Mouse (Mus musculus): ENCODE measurements around the gene Dpf2.
A peak's percentile ranks its signal among the peaks of the same experiment; 100 is the strongest.

The Dpf2 gene

GRCm38 (mm10) chr19:5913007-5913719 is at the start of gene Dpf2:
Gene Dpf2 (minus strand): TSS chr19:5913010.
- no peak for DNase-seq

- DNase-seq: no peak
Observed at GRCm38 (mm10) chr19:5957371-5957770, 44.6 kb upstream of the Dpf2 start.

GRCm38 (mm10) chr19:5956685-5957084 is 43.9 kb upstream of the Dpf2 start:
- DNase-seq: peak; percentile 90

GRCm38 (mm10) chr19:5955704-5956670 is 43.2 kb upstream of the Dpf2 start:
- DNase-seq: peak; percentile 81

- no peak for DNase-seq
Observed at GRCm38 (mm10) chr19:5954936-5955335, 42.1 kb upstream of the Dpf2 start.

GRCm38 (mm10) chr19:5954031-5954710 is 41.4 kb upstream of the Dpf2 start:
- peak; percentile 64 for DNase-seq

- DNase-seq: no peak
Observed at GRCm38 (mm10) chr19:5953201-5953770, 40.5 kb upstream of the Dpf2 start.

- peak; percentile 75 for DNase-seq
Observed at GRCm38 (mm10) chr19:5952071-5952691, 39.4 kb upstream of the Dpf2 start.

GRCm38 (mm10) chr19:5951631-5952030 is 38.8 kb upstream of the Dpf2 start:
- no peak for DNase-seq

- no peak for DNase-seq
Observed at GRCm38 (mm10) chr19:5950218-5950617, 37.4 kb upstream of the Dpf2 start.

- DNase-seq: peak; percentile 60
Observed at GRCm38 (mm10) chr19:5945891-5946290, 33.1 kb upstream of the Dpf2 start.

GRCm38 (mm10) chr19:5945027-5945426 is 32.2 kb upstream of the Dpf2 start:
- peak; percentile 73 for DNase-seq

- DNase-seq: no peak
Observed at GRCm38 (mm10) chr19:5944145-5944544, 31.3 kb upstream of the Dpf2 start.

- DNase-seq: no peak
Observed at GRCm38 (mm10) chr19:5943404-5943803, 30.6 kb upstream of the Dpf2 start.

GRCm38 (mm10) chr19:5942581-5942980 is 29.8 kb upstream of the Dpf2 start:
- DNase-seq: no peak

- no peak for DNase-seq
Observed at GRCm38 (mm10) chr19:5940656-5941055, 27.8 kb upstream of the Dpf2 start.

- DNase-seq: peak; percentile 93
Observed at GRCm38 (mm10) chr19:5940173-5940572, 27.4 kb upstream of the Dpf2 start.

- DNase-seq: no peak
Observed at GRCm38 (mm10) chr19:5939715-5940114, 26.9 kb upstream of the Dpf2 start.

- DNase-seq: no peak
Observed at GRCm38 (mm10) chr19:5938516-5938915, 25.7 kb upstream of the Dpf2 start.

GRCm38 (mm10) chr19:5937836-5938406 is 25.1 kb upstream of the Dpf2 start:
- DNase-seq: no peak

- DNase-seq: no peak
Observed at GRCm38 (mm10) chr19:5937095-5937835, 24.5 kb upstream of the Dpf2 start.
